Mouse (Mus musculus) thymus, postnatal 25 days (tissue): ENCODE results near the gene Abraxas2.

Source experiments
- DNase-seq: peaks from one replicate; pipeline ENCODE4 v3.0.0; 2022

The Abraxas2 gene

GRCm38 (mm10) chr7:132900826-132901531 lies 42.0 kb downstream of the Abraxas2 start:
- no peak for DNase-seq

GRCm38 (mm10) chr7:132903796-132904195 lies 44.8 kb downstream of the Abraxas2 start:
- no peak for DNase-seq

GRCm38 (mm10) chr7:132921971-132922370 lies 62.9 kb downstream of the Abraxas2 start:
- DNase-seq = no peak

- no peak for DNase-seq
Observed at GRCm38 (mm10) chr7:132925227-132925626, 66.2 kb downstream of the Abraxas2 start.

GRCm38 (mm10) chr7:132927201-132927600 lies 68.2 kb downstream of the Abraxas2 start:
- DNase-seq = no peak

- peak; percentile 11 for DNase-seq
Observed at GRCm38 (mm10) chr7:132930055-132930454, 71.0 kb downstream of the Abraxas2 start.

GRCm38 (mm10) chr7:132930850-132931559 lies 72.0 kb downstream of the Abraxas2 start, which contains the start of gene Zranb1:
Gene Zranb1, plus strand, starts transcription at chr7:132931142.
- peak; percentile 98 for DNase-seq

- peak; percentile 36 for DNase-seq
Observed at GRCm38 (mm10) chr7:132931560-132932351, 72.7 kb downstream of the Abraxas2 start.

GRCm38 (mm10) chr7:132933331-132933730 lies 74.3 kb downstream of the Abraxas2 start:
- DNase-seq = no peak
